Mouse (Mus musculus): ENCODE results near the gene Cdk14.

- TF ChIP-seq CEBPB (IDR thresholded peaks at IDR 0.05; ENCODE audit: insufficient read depth, poor library complexity, severe bottlenecking), result no peak
- TF ChIP-seq REST (IDR thresholded peaks at IDR 0.05; ENCODE audit: insufficient read depth, insufficient read length), result no peak
- TF ChIP-seq TCF12 (IDR thresholded peaks at IDR 0.05; ENCODE audit: insufficient read depth, poor library complexity, severe bottlenecking), result no peak
- no peak for TF ChIP-seq E2F4 (IDR thresholded peaks at IDR 0.05; ENCODE audit: insufficient read depth)
- no peak for TF ChIP-seq POLR2A (IDR thresholded peaks at IDR 0.05; ENCODE audit: insufficient read length, low read depth)
These were observed 225.4 kb downstream of the Cdk14 start for GRCm38 (mm10) chr5:5194562-5195221.
